Mouse (Mus musculus): ENCODE results near the gene Ptprn2. TPM values are rescaled to one million over a fixed set of nuclear protein-coding genes. Genes with fewer than 3 reads are reported as not detected.
A peak's percentile ranks its signal among the peaks of the same experiment; 100 is the strongest.

Gene Ptprn2
- polyA plus RNA-seq, 1 experiment from 2014 or later: 0.02 TPM

GRCm38 (mm10) chr12:117153166-117153480 is 667.6 kb downstream of the Ptprn2 start:
- no peak overlapping the region for H3K27ac ChIP-seq (replicated peaks)
- no peak overlapping the region for H3K4me3 ChIP-seq (replicated peaks)
- H3K9ac ChIP-seq: no peak overlapping the region
- H3K4me2 ChIP-seq: 0 out of 2 replicates have a peak overlapping the region, but pooled peaks have one; percentile 50
- no peaks in the 10 kb centered on the region for H3K36me3 ChIP-seq (replicated peaks)
- peaks cover 88% of the 10 kb centered on the region for H3K27me3 ChIP-seq
- no peak for ATAC-seq (ENCODE audit: insufficient read depth)
- WGBS (ENCODE audit: insufficient replicate concordance): under 1% methylated on average over 8 of the region's 8 CpGs
- H3K4me1 ChIP-seq (replicated peaks): no peaks in the 10 kb centered on the region
- H3K9me3 ChIP-seq (replicated peaks): no peaks in the 10 kb centered on the region

GRCm38 (mm10) chr12:117153671-117154355 is 668.3 kb downstream of the Ptprn2 start:
- Histone ChIP-seq H3K27me3 (peaks cover 93% of the 10 kb centered on the region), H3K36me3 (replicated peaks) (no peaks in the 10 kb centered on the region), H3K4me1 (replicated peaks) (no peaks in the 10 kb centered on the region), H3K9ac (no peak overlapping the region), H3K9me3 (replicated peaks) (no peaks in the 10 kb centered on the region), H3K4me3 (replicated peaks) (peak overlapping the region; percentile 29), H3K27ac (replicated peaks) (no peak overlapping the region), H3K4me2 (peak overlapping the region; percentile 50)
- WGBS (ENCODE audit: insufficient replicate concordance): under 1% methylated on average over 68 of the region's 73 CpGs
- no peak for ATAC-seq (ENCODE audit: insufficient read depth)

- H3K27me3 ChIP-seq: peaks cover 95% of the 10 kb centered on the region
- H3K9ac ChIP-seq: no peak overlapping the region
- H3K27ac ChIP-seq (replicated peaks): no peak overlapping the region
- H3K4me1 ChIP-seq (replicated peaks): no peaks in the 10 kb centered on the region
- H3K9me3 ChIP-seq (replicated peaks): no peaks in the 10 kb centered on the region
- H3K4me3 ChIP-seq (replicated peaks): no peak overlapping the region
- no peaks in the 10 kb centered on the region for H3K36me3 ChIP-seq (replicated peaks)
- WGBS (ENCODE audit: insufficient replicate concordance): 2% methylated on average over 27 of the region's 27 CpGs
- no peak for ATAC-seq (ENCODE audit: insufficient read depth)
- H3K4me2 ChIP-seq: peak overlapping the region; percentile 50; the same call in 1 of the 2 replicates
Measured at GRCm38 (mm10) chr12:117154356-117155243, 669.1 kb downstream of the Ptprn2 start.

- no peak overlapping the region for H3K4me2 ChIP-seq
Measured at GRCm38 (mm10) chr12:117155307-117156220, 670.0 kb downstream of the Ptprn2 start.

GRCm38 (mm10) chr12:117156256-117156655 is 670.7 kb downstream of the Ptprn2 start:
- Histone ChIP-seq H3K27me3 (peaks cover 97% of the 10 kb centered on the region), H3K36me3 (replicated peaks) (no peaks in the 10 kb centered on the region), H3K27ac (replicated peaks) (no peak overlapping the region), H3K4me2 (no peak overlapping the region), H3K9me3 (replicated peaks) (no peaks in the 10 kb centered on the region), H3K4me1 (replicated peaks) (no peaks in the 10 kb centered on the region), H3K4me3 (replicated peaks) (no peak overlapping the region), H3K9ac (no peak overlapping the region)
- 21% methylated on average over 5 of the region's 5 CpGs for WGBS (ENCODE audit: insufficient replicate concordance)
- no peak for ATAC-seq (ENCODE audit: insufficient read depth)

More at GRCm38 (mm10) chr12:117155307-117156220, 670.0 kb downstream of the Ptprn2 start:
- H3K36me3 ChIP-seq (replicated peaks): no peaks in the 10 kb centered on the region
- peaks cover 97% of the 10 kb centered on the region for H3K27me3 ChIP-seq
- H3K9ac ChIP-seq: no peak overlapping the region
- ATAC-seq (ENCODE audit: insufficient read depth): no peak
- no peaks in the 10 kb centered on the region for H3K9me3 ChIP-seq (replicated peaks)
- no peak overlapping the region for H3K27ac ChIP-seq (replicated peaks)
- no peaks in the 10 kb centered on the region for H3K4me1 ChIP-seq (replicated peaks)
- 3% methylated on average over 33 of the region's 33 CpGs for WGBS (ENCODE audit: insufficient replicate concordance)
- H3K4me3 ChIP-seq (replicated peaks): no peak overlapping the region

GRCm38 (mm10) chr12:117156786-117157185 is 671.3 kb downstream of the Ptprn2 start:
- H3K27ac ChIP-seq (replicated peaks): no peak overlapping the region
- WGBS (ENCODE audit: insufficient replicate concordance): 45% methylated on average over 3 of the region's 3 CpGs
- H3K4me1 ChIP-seq (replicated peaks): no peaks in the 10 kb centered on the region
- no peak overlapping the region for H3K9ac ChIP-seq
- H3K4me2 ChIP-seq: no peak overlapping the region
- peaks cover 97% of the 10 kb centered on the region for H3K27me3 ChIP-seq
- H3K36me3 ChIP-seq (replicated peaks): no peaks in the 10 kb centered on the region
- no peaks in the 10 kb centered on the region for H3K9me3 ChIP-seq (replicated peaks)
- no peak for ATAC-seq (ENCODE audit: insufficient read depth)
- no peak overlapping the region for H3K4me3 ChIP-seq (replicated peaks)

- Histone ChIP-seq H3K4me1 (replicated peaks) (no peaks in the 10 kb centered on the region), H3K27me3 (peaks cover 97% of the 10 kb centered on the region), H3K4me3 (replicated peaks) (no peak overlapping the region), H3K36me3 (replicated peaks) (no peaks in the 10 kb centered on the region), H3K9ac (no peak overlapping the region), H3K4me2 (no peak overlapping the region), H3K9me3 (replicated peaks) (no peaks in the 10 kb centered on the region), H3K27ac (replicated peaks) (no peak overlapping the region)
- 44% methylated on average over 2 of the region's 2 CpGs for WGBS (ENCODE audit: insufficient replicate concordance)
- no peak for ATAC-seq (ENCODE audit: insufficient read depth)
Measured at GRCm38 (mm10) chr12:117157249-117157648, 671.7 kb downstream of the Ptprn2 start.

GRCm38 (mm10) chr12:117157660-117158386 is 672.3 kb downstream of the Ptprn2 start:
- peaks cover 95% of the 10 kb centered on the region for H3K27me3 ChIP-seq
- no peak overlapping the region for H3K4me3 ChIP-seq (replicated peaks)
- ATAC-seq (ENCODE audit: insufficient read depth): no peak
- 13% methylated on average over 9 of the region's 9 CpGs for WGBS (ENCODE audit: insufficient replicate concordance)
- no peaks in the 10 kb centered on the region for H3K4me1 ChIP-seq (replicated peaks)
- no peaks in the 10 kb centered on the region for H3K9me3 ChIP-seq (replicated peaks)
- H3K4me2 ChIP-seq: no peak overlapping the region
- H3K27ac ChIP-seq (replicated peaks): no peak overlapping the region
- H3K9ac ChIP-seq: no peak overlapping the region
- no peaks in the 10 kb centered on the region for H3K36me3 ChIP-seq (replicated peaks)

GRCm38 (mm10) chr12:117158950-117159668 is 673.6 kb downstream of the Ptprn2 start:
- peaks cover 85% of the 10 kb centered on the region for H3K27me3 ChIP-seq
- H3K36me3 ChIP-seq (replicated peaks): no peaks in the 10 kb centered on the region
- H3K4me1 ChIP-seq (replicated peaks): no peaks in the 10 kb centered on the region
- H3K27ac ChIP-seq (replicated peaks): no peak overlapping the region
- no peak overlapping the region for H3K9ac ChIP-seq
- no peaks in the 10 kb centered on the region for H3K9me3 ChIP-seq (replicated peaks)
- H3K4me3 ChIP-seq (replicated peaks): no peak overlapping the region
- 7% methylated on average over 17 of the region's 17 CpGs for WGBS (ENCODE audit: insufficient replicate concordance)
- H3K4me2 ChIP-seq: no peak overlapping the region
- no peak for ATAC-seq (ENCODE audit: insufficient read depth)

- Histone ChIP-seq H3K4me3 (replicated peaks) (no peak overlapping the region), H3K4me1 (replicated peaks) (no peaks in the 10 kb centered on the region), H3K27me3 (peaks cover 81% of the 10 kb centered on the region), H3K27ac (replicated peaks) (no peak overlapping the region), H3K9me3 (replicated peaks) (no peaks in the 10 kb centered on the region), H3K4me2 (no peak overlapping the region), H3K36me3 (replicated peaks) (no peaks in the 10 kb centered on the region), H3K9ac (no peak overlapping the region)
- no peak for ATAC-seq (ENCODE audit: insufficient read depth)
- WGBS (ENCODE audit: insufficient replicate concordance): 7% methylated on average over 15 of the region's 15 CpGs
Measured at GRCm38 (mm10) chr12:117159669-117160210, 674.2 kb downstream of the Ptprn2 start.
